Mouse (Mus musculus) central nervous system, embryonic 14 days (tissue): ENCODE measurements around the gene Lcor. TPM values are rescaled to one million over a fixed set of nuclear protein-coding genes. Genes with fewer than 3 reads are reported as not detected.

Source experiments
- polyA plus RNA-seq: library from polyadenylated mRNA; depleted of rRNA; stranded (reverse); fragments of >200 nt; gene quantifications from 2 replicates; pipeline ENCODE4 v1.2.3, GENCODE M21; 2012; rRNA removed

Lcor gene
- polyA plus RNA-seq, result 6.5 and 7.2 TPM in 2 replicates

GRCm38 (mm10) chr19:41482190-41482908, at the start of gene Lcor:
TSS of gene Lcor (plus strand) at chr19:41482637.

GRCm38 (mm10) chr19:41581706-41582420, 99.4 kb downstream of the Lcor start, which contains the start of gene Gm340:
TSS of gene Gm340 (plus strand) at chr19:41582370.

Other genes with a start within 250 kb of the Lcor start
- gene Tm9sf3, start 218.6 kb upstream of the Lcor start, polyA plus RNA-seq, result 93.2 and 95.0 TPM in 2 replicates
- gene Pik3ap1, start 97.5 kb upstream of the Lcor start, polyA plus RNA-seq, result 2.1 and 2.2 TPM in 2 replicates
- 2.6 and 2.7 TPM in 2 replicates for gene Gm340, start 99.7 kb downstream of the Lcor start, polyA plus RNA-seq